Mouse (Mus musculus): Measurements from ENCODE around the gene Ankrd26. TPM values are rescaled to one million over a fixed set of nuclear protein-coding genes. Genes with fewer than 3 reads are reported as not detected.
A peak's percentile ranks its signal among the peaks of the same experiment; 100 is the strongest.

Gene Ankrd26
- polyA plus RNA-seq, 1 experiment from 2014 or later = 13.1 TPM

DNA sequence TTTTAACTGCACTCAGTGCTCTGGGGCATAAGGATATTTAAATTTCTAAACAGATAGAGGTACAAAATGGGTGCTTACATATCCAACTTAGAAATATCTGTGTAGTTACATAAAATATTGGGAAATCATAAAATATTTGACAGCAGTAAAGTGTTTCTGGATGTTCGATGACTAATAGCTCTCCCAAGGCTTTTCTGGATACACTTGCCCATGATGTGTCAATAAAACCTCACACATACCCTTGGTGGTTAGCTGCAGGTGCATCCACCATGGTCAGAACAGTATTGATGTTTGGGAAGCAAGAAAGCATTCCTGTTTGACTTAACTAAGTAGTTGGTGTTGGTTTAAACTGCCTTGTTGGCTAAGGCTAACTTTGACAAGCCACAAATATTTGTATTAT, 104.3 kb downstream of the Ankrd26 start:
- H3K4me3 ChIP-seq = no peak overlapping the region
- WGBS = 97% methylated on average over 1 of the region's 1 CpGs
- H3K27ac ChIP-seq = no peak overlapping the region
- no peak for DNase-seq (ENCODE audit: low spot score)
- peaks cover 8% of the 10 kb centered on the region; the same call in 1 of the 2 replicates for H3K36me3 ChIP-seq
- H3K9me3 ChIP-seq = no peaks in the 10 kb centered on the region
- peaks cover 5% of the 10 kb centered on the region for H3K4me1 ChIP-seq
- no peaks in the 10 kb centered on the region for H3K27me3 ChIP-seq (ENCODE audit: insufficient read depth, poor library complexity, severe bottlenecking)

DNA sequence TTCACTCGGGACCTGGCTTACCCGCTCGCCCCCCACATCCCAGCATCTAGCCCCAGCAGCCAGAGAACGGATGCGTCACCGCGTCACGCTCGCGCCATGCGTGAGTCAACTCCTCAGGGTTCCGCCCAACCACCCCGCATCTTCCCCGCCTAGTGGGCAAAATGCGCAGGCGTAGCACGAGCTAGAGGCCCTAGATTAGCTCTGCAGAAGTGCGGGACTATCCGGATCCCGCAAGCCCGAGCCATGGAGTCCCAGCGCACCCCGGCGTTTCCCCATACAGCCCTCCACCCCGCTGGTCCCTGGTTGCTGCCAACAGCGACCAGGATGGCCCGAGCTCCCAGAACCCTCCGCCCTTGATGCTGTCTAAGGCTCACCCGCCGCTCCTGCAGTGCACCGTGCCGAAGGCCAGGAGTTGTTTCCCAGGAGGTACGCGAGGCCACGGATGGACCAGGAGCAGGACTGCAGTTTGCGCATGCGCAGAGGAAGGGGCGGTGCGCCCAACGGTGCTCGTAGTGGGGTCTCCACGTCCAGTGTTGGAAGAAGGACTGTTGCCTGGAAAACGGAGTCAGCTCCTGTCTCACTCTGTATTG, 106.9 kb downstream of the Ankrd26 start, which contains the start of gene Zfp248:
Zfp248 (minus strand) TSS at position 487 of the 590 bp plus-strand sequence.
- WGBS = under 1% methylated on average over 43 of the region's 43 CpGs
- Histone ChIP-seq H3K4me3 (peak within 1 kb of the TSS; percentile 81), H3K9me3 (no peaks in the 10 kb centered on the region), H3K36me3 (peaks cover 13% of the 10 kb centered on the region; the same call in 1 of the 2 replicates), H3K27ac (peak within 1 kb of the TSS; percentile 95), H3K27me3 (ENCODE audit: insufficient read depth, poor library complexity, severe bottlenecking) (no peaks in the 10 kb centered on the region), H3K4me1 (peaks cover 5% of the 10 kb centered on the region)
- peak; percentile 94 for DNase-seq (ENCODE audit: low spot score)

DNA sequence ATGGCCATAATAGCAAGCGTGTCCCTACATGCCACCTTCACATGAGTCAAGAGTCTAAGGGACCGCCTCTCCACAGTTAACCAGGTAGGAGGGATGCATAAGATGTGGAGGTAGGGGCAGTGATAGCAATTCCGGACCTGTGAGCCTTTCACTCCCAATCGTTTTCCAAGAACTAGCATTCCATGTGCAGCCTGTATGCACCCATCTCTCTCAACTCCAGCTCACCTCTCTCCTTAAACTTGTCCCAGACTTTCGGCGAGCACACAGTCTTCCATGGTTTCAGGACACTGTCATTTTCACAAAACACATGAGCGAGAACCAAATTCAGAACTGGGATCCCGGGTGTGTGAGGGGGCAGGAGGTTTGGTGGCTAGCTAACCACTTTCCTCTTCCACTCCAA, 107.6 kb downstream of the Ankrd26 start:
- H3K9me3 ChIP-seq = no peaks in the 10 kb centered on the region
- 53% methylated on average over 8 of the region's 8 CpGs for WGBS
- peaks cover 13% of the 10 kb centered on the region; the same call in 1 of the 2 replicates for H3K36me3 ChIP-seq
- H3K4me1 ChIP-seq = peaks cover 5% of the 10 kb centered on the region
- DNase-seq (ENCODE audit: low spot score) = no peak
- peak overlapping the region; percentile 81 for H3K4me3 ChIP-seq
- no peaks in the 10 kb centered on the region for H3K27me3 ChIP-seq (ENCODE audit: insufficient read depth, poor library complexity, severe bottlenecking)
- peak overlapping the region; percentile 95 for H3K27ac ChIP-seq

Other genes starting within 250 kb of the Ankrd26 start
- gene Bms1, start 142.8 kb downstream of the Ankrd26 start, polyA plus RNA-seq (2016; fragmentation: Nextera tagmentation; extraction: Ambion mirVana) = 33.9 and 40.7 TPM in 2 replicates
- gene Zfp248, start 106.7 kb downstream of the Ankrd26 start, polyA plus RNA-seq (2016; fragmentation: Nextera tagmentation; extraction: Ambion mirVana) = 5.1 and 7.4 TPM in 2 replicates
- 9.0 and 9.1 TPM in 2 replicates for gene Zfp9, start 82.9 kb downstream of the Ankrd26 start, polyA plus RNA-seq (2016; fragmentation: Nextera tagmentation; extraction: Ambion mirVana)

Data from heart, embryonic 10.5 days (tissue).